Mouse (Mus musculus): ENCODE measurements around the gene Lce6a.

Gene Lce6a

GRCm38 (mm10) chr3:92572514-92573155 is 48.8 kb downstream of the Lce6a start:
- no peak for DNase-seq (ENCODE audit: low read depth in 2 of 2, low spot score in 2 of 2)
